Mouse (Mus musculus) c-Kit-positive CD71-negative TER-119-negative erythroid progenitor cells, embryonic 14.5 days (primary cell): ENCODE data around the gene Cdh1.
"Not testable (repeated sequence)": the region's sequence is repeated elsewhere in the genome, so short reads cannot be mapped to it uniquely, and the experiment has no call there.

Source experiments
- DNase-seq: peaks from one replicate; pipeline ENCODE4 v3.0.0-alpha.2; 2013; ENCODE audit warnings: low read depth

The Cdh1 gene

DNA sequence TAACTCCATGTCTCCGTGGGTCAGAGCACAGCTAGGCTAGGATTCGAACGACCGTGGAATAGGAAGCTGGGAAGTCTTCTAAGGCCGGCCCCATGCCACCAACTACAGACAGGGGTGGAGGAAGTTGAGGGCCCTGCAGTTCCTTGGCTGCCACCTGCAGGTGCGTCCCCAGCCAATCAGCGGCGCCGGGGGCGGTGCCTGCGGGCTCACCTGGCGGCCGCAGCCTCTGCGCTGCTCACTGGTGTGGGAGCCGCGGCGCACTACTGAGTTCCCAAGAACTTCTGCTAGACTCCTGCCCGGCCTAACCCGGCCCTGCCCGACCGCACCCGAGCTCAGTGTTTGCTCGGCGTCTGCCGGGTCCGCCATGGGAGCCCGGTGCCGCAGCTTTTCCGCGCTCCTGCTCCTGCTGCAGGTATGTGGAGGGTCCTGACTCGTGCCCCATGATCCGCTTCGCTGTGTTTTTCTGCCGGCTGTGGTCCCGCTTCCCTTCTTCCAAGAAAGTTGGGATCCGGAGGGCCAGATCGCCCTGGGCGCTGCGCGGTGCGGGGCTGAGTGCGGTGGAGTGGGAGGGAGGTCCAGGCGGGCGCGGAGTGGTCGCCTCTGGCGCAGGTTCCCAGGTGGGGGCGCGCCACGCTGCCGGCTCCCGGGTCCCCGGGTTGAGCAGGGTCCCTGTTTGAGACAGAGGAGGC lies at the start of gene Cdh1:
Gene Cdh1 (plus strand): TSS at position 221 of the 689 bp plus-strand sequence.
- no peak for DNase-seq

DNA sequence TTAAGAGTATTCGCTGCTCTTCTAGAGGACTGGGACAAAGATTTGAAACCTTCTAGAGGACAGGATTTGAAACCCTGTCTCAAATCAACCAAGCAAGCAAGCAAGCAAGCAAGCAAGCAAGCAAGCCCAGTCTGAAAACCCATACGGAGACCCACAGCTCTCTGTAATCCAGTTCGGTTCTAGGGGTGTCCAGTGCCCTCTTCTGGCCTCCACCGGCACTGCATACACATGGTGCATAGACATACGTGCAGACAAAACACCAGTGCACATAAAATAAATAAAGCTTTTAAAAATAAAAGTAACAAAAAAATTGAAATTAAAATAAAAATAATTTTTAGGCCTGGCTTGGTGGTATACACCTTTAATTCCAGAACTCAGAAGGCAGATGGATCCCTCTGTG lies 49.1 kb upstream of the Cdh1 start:
- DNase-seq: no peak

DNA sequence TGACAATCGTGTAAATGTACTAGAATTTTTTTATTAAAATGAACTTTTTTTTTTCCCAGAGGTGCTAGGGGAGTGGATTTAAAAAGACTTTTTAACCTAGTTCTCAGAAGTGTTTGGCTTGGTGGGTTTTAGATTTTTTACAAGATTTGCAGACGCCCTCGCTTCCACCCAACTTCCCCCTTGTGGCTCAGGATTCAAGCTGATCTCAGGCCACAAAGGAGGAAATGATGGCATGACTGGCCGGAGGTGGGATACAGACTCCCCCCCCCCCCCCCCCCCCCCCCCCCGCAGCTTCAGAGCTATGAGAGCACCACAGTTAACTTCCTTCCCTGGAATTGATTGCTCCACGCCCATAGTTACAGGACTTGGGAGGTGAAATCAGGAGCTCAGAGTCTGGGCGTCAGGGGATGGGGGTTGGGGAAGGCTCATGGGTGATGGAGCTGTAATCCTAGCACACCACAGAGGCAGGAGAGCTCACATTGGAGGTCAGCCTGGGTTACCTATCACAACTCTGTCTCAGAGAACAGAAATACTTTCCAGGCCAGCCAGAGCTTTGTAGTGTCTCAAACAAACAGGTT lies 47.0 kb upstream of the Cdh1 start:
- no peak for DNase-seq

DNA sequence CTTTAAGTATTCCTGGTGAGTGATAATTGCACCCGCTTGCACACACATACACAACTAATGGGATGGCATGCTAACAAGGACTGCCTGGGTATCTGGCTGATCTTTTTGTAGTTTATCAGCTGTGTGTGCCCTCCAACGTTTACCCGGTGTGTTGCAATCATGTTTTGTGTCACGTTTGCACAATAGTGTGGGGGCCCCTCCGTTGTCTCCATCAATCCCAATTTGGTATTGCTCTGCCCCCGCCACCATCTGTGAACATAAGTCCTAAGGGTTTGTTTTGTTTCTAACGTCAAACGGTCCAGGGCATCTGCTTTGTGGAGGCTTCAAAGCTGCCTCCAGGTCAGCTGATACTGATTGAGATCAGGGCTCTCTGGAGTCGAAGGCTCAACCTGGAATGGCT lies 43.3 kb upstream of the Cdh1 start:
- DNase-seq: no peak

DNA sequence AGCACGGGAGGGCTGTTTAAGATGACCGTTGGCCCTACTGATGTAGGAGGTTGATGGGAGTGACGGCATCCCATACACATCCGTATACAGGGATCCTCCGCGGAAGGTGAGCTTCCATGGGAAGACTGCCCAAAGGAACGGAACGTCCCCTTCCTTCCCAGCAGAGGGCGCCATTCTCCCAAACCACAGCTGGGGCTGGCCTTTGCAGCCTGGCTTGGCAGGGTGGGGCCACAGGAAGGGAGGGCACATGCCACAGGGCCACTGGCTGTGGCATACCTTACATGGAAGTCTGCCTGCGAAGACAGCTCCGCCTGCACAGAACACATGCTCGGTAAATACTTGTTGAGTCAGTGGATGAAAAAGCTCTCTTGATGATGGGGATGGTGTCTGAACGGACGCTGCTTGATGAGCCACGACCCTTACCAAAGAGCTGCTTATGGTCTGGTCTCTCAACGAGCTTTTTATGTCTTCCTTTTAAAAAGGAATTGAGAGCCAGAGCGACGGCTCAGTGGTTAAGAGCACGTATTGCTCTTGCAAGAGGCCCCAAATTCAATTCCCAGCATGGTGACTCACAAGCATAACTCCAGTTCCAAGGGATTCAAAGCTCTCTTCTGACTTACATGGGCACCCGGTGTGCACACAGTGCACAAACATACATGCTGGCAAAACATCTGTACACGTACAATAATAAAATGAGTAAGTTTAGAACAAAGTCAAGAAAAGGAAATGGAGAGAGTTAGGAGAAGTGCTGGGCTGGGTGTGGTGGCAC lies 41.9 kb upstream of the Cdh1 start:
- DNase-seq: no peak

DNA sequence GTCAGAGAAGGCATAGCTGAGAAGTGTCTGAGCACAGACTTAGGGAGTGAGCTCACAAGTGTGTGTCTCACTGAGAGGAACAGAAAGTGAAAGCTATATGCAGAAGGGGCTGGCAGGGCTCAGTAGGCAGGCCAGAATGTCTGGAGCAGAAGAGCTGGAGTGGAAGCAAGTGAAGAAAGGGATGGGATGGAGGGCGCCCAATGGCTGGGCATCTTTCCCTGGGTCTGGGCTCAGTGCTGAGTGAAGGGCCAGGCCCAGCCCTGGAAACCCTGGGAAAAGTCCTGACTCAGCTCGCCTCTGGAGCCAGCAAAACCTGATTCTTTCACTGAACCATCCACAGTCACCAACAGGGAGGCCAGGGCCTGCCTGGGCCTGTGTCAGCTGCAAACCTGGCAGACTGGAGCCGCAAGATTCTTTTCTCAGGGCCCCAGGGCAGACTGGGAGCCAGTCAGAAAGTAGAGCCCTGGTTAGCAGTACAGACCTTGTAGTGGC lies 39.4 kb upstream of the Cdh1 start:
- DNase-seq: no peak

DNA sequence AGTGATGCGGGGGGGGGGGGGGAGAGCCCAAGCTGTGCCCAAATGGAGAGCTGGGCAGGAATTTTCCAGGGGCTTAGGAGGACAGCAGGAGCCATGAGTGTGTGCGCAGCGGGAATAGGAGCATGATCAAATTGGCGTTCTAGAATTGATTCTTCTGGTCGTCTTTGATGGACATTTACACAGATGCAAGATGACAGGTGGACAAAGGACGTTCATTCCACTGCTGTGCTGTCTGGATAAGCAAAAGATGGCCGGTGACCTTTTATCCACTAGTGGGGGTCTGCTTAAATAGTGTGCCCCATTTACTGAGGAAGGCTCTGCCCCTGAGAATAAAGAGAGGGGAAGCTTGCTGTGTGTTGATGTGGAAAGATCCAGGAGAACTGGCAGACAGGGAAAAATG lies 34.1 kb upstream of the Cdh1 start:
- DNase-seq: no peak

DNA sequence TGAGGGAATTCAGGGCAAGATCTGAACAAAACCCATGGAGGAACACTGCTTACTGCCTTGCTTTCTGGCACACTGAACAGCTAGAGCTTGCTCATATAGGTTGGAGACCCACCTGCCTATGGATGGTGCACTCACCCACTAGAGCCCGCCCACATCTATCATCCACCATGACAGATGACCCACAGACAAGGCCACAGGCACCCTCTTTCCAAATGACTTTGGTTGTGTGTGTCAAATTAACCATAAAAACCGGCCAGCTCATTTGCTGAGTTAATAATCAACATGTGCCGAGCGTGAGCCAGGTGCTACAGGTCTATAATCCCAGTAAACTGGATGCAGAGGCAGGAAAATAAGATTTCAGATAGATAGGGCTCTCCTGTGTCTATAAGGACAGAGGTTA lies 32.8 kb upstream of the Cdh1 start:
- DNase-seq: no peak

DNA sequence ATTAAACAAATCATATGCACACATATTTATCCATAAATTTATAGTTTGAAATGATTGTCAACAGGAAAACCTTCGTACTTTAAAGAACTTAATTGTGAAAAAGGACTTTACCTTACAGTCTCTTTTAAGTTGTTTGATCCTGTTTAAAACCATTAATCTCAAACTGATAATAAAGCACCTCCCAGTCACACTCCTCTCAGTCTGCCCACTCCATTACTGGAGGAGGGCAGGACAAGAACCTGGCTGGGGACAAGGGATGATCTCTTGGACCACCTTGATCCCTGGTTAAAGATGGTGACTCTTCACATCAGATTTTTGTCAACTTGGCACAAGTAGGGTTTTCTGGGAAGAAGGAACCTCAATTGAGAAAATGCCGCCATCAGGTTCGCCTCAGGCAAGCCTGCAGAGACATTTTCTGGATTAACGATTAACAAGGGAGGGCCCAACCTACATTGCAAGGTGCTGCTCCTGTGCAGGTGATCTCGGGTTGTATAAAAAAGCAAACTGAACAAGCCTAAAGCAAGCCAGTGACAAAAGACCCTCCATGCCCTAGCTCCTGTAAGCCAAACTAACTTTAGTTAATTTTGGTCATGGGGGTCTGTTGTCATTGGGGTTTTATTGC lies 31.5 kb upstream of the Cdh1 start:
- DNase-seq: no peak

DNA sequence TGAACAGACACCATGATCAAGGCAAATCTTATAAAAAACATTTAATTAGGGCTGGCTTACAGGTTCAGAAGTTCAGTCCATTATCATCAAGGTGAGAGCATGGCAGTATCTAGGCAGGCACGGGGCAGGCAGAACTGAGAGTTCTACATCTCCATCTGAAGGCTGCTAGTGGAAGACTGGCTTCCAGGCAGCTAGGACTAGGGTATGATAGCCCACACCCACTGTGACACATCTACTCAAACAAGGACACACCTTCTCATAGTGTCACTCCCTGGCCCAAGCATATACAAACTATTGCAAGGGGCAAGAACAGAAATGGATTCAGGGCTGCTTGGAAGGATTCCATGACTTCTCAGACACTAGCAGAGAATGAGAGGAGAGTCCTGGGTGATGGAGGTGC lies 31.0 kb upstream of the Cdh1 start:
- not testable (repeated sequence) for DNase-seq

DNA sequence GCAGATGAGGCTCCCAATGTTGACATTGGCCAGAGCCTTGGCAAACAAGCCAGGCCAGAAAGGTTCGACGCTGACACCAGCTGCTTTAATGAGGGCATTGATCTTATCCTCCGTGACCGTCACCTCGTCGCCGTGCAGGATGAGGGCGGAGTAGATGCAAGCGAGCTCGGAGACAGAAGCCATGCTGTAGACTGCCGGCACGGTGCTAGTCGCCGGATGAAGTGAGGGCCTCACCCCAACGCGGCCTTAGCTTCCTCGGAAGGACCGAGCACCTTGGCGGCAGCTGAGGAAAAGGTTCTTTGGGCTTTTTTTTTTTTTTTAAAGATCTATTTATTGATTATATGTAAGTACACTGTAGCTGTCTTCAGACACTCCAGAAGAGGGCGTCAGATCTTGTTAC lies 30.0 kb upstream of the Cdh1 start, which contains the start of gene Gm10073:
Gene Gm10073 (minus strand): TSS at position 294 of the 400 bp plus-strand sequence.
- not testable (repeated sequence) for DNase-seq

DNA sequence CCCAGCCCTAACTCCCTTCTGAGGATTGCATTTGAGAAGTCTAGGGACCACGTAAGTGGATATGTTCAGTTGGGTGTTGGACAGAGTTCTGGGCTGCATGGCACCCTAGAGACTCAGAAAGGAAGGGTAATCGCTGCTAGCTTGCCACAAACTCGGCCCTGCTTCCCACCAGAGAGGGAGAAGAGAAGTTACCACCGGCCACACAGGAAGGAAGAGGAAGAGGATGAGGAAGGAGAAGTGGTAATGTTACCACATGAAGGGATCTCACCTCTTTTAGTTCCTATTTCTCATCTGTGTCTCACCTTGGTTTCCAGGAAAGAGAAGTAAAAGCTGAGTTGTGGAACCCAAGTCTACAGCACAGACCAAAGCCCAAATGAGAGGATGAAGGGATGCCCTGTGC lies 28.9 kb upstream of the Cdh1 start:
- no peak for DNase-seq

DNA sequence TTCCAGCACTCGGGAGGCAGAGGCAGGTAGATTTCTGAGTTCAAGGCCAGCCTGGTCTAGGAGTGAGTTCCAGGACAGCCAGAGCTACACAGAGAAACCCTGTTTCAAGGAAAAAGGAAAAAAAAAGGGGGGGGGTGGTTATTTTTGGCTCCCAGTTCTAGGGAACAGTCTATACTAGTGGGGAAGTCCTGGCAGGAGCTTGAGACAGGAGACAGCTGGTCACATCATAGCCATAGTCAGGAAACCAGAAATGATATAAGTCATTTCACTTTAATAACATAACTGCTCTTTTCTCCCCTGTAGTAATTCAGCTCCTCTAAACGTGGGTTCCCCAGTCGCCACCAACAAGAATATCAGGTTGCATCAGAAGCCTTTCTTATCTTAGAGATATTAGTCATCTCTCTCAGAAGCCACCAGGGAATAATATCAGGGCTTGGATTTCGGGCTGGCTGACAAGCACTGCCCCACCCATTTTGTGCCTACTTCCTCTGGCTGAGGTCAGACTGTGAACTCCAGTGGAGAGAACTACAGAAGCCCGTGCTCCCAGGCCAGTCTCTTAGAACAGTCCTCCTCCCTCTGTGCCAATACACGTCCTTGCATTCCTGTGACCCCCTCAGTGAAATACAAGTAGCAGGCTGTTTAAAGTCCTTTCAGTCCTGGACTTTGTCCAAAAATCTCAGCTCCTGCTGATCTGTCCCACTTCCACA lies 26.1 kb upstream of the Cdh1 start:
- DNase-seq: no peak

DNA sequence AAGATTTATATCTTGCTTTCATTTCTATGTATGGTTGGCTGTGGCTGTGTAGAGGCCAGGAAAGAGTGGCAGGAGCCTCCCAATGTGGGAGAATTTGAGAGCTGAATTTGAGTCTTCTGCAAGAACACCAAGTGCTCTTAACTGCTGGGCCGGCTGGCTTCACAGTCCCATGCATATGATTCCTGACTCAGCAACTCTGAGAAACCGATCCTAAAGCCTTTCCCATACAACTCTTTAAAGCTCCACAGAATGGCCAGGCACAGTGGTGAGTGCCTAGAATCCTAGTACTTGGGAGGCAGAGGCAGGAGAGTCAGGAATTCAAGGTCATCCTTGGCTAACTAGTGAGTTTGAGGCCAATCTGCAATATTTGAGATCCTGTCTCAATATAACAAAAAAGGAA lies 23.6 kb upstream of the Cdh1 start:
- no peak for DNase-seq

DNA sequence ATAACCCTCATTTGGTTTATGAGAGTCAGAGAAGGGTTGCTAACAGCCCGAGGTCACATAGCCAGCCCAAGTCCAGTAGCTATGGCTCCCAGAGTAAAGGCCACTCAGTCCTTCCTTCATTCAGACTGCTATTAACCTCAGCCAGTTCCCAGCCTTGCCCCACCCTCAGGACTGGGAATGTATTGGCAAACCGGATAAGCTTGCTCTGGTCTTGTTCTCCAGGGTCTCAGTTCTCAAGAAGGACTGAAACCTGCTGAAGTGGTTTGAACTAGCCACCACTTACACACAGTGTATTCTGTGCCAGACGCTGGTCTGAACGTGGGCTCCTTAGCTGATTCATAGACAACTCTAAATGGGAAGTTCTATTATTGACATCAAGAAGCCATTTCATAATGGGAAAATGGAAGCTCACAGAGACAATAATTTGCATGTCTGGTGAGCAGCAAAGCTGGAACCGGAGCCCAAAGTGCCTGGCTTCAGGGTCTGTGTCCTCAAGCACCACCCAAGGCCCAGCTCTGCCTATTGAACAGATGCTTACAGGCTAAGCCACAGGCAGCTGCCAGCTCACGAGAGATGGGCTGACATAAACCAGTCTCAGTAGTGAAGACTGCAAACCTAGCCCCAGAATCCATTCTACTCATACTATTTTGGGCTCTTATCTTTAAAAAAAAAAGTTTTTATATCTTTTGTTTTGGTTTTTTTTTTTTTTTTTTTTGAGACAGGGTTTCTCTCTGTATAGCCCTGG lies 21.6 kb upstream of the Cdh1 start:
- no peak for DNase-seq

DNA sequence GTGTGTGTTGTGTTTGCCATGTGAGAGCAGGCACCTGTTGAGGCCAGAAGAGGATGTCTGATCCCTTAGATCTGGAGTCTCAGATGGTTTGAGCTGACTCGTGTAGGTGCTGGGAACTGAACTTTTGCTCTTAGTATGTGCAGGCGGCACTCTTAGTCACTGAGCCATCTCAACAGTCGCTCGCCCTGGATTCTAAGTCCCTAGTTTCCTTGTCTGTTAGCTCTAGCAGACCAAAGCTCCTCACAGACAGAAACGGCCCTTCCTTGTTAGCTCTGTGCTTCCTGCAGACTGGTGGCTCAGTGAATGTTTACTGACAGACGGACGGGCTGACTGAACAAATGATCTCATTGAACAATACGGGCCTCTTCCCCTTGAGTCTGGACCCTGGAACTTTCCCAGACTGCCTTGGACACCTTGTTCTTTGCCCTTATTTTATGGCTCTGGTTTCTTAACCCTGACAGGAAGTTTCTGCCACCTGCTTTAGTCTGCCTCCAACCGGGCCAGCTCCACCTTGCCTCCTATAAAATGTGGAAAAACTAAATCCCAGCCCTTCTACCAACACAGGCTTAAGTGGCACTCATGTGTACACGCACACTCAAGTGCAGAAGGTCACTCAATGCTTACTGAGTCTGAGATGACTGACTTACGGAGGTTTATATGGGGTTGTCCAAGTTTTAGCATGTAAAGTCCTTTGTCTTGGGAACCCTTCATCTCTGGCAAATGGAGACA lies 18.0 kb upstream of the Cdh1 start:
- DNase-seq: no peak

DNA sequence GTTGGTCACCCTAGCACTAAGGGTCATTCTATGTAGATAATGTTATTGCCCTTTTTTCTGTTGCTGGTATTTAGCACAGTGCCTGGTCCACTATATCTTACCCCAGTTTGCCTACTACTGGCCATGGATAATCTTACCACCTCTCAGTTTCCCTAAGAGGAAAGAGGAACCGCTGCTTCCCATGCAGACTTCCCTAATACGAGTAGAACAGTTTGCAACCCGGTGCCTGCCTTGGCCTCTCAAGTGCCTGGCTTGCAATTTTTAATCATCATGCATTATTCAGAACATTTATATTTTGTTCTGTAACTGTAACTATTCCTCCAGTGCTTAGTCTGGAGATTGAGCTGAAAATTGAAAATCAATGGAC lies 17.5 kb upstream of the Cdh1 start:
- DNase-seq: no peak

DNA sequence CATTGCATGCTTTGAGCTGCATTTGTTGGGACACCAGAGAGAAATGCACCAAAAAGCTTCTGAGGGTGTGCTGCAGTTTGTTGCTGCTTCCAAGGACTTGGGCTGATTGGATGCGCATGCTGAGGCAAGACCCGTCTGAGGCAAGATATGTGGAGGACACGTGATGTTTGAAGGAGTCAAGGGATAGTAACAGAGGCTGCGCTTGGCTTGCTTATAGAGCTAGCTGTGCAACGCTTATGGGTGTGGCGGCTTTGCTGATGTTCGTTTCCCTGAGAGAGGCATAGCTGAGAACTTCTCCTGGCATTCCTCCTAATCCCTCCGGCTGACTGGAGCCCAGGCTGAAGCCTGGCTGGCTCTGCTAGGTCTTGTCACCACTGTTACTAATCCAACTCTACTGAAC lies 16.3 kb upstream of the Cdh1 start:
- DNase-seq: no peak

DNA sequence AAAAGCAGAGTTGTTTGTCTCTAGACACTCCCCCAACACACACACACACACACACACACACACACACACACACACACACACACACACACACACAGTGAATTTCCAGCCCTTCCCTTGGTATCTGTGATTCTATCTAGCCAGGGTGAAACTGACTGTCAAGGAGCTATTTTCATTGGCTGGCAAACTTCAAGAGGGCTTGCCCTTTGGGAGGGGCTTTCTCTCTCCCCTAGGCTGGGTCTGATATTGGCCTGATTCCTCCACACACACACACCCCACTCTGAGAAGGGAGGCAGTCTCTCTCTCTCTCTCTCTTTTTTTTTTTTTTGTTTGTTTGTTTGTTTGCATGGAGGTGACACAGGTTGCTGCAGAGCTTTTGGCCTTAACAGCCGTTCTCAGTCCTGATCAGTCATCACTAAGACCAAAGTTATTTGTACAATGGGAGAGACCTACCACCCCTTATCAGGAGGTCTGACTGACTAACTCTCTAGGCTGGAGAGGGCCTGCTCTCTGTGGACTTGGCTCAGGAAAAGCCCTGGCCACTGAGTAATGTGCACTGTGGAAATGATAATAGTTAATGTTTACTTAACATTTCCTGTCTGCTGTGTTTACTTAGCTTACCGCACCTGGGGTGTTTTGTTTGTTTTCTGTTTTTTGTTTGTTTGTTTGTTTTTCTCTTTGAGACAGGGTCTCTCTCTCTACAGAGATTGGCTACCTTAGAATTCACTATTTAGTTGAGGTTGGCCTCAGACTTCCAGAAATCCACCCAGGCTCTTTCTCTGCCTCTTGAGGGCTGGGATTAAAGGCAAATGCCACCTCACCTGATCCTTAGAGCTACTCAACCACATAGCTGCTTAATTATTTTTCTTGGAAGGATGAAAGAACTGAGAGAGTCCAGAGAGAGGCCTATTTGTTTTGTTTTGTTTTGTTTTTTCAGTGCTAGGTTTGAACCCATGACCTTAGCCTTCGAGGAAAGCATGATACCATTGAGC lies 14.4 kb upstream of the Cdh1 start:
- no peak for DNase-seq

DNA sequence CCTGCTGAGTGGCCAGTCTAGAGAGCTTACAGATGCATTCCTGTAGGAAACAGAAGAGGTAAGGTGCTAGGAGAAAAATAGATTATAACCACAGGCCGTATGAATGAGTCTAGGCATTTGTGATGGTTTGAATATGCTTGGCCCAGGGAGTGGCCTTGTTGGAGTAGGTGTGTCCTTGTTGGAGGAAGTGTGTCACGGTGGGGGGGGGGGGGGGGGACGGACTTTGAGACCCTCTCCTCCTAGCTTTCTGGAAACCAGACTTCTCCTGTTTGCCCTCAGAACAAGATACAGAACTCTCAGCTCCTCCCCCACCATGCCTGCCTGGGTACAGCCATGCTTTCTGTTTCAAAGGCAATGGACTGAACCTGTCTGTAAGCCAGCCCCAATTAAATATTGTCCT lies 10.7 kb upstream of the Cdh1 start:
- no peak for DNase-seq
